Mouse (Mus musculus): ENCODE results near the gene Dlgap4. TPM values are rescaled to one million over a fixed set of nuclear protein-coding genes. Genes with fewer than 3 reads are reported as not detected.

The Dlgap4 gene
- total and polyA plus RNA-seq, 3 experiments: 12.4 to 38.5 (median 12.7) TPM

GRCm38 (mm10) chr2:156658221-156658620 is 44.7 kb downstream of the Dlgap4 start:
- Histone ChIP-seq H3K9ac (ENCODE audit: insufficient read depth, low read depth) (no peak overlapping the region), H3K4me1 (ENCODE audit: control insufficient read depth in 1 of 2, insufficient read depth in 2 of 2) (no peaks in the 10 kb centered on the region), H3K4me3 (replicated peaks in 1 of 3; ENCODE audit: low read depth in 2 of 3, low read length in 2 of 3, poor library complexity in 1 of 3) (no peak overlapping the region), H3K4me2 (ENCODE audit: insufficient read depth, low read depth, poor library complexity, severe bottlenecking) (no peak overlapping the region), H3K9me3 (replicated peaks; ENCODE audit: low read length) (no peaks in the 10 kb centered on the region), H3K27ac (ENCODE audit: insufficient read depth, low read depth) (no peak overlapping the region), H3K36me3 (replicated peaks in 1 of 2; ENCODE audit: control insufficient read depth in 1 of 2, insufficient read depth in 1 of 2, low read length in 1 of 2) (no peaks in the 10 kb centered on the region), H3K79me2 (replicated peaks; ENCODE audit: control insufficient read depth, extremely low read depth, insufficient read depth, poor library complexity, severe bottlenecking) (no peaks in the 10 kb centered on the region), H3K27me3 (replicated peaks) (peaks cover 93% of the 10 kb centered on the region)
- dilution Hi-C loops (cut with MboI; ENCODE audit: extremely low pct_ligation_motif_present, extremely low pct_unique_long_range_greater_than_20kb, low sequenced_read_pairs) (no loop called here), in situ Hi-C loops (cut with MboI; ENCODE audit: low pct_ligation_motif_present, low pct_unique_long_range_greater_than_20kb, low sequenced_read_pairs) (no loop called here)
- TF ChIP-seq ZNF384 (IDR thresholded peaks at IDR 0.05; ENCODE audit: low read depth, low read length) (no peak), HCFC1 (IDR thresholded peaks at IDR 0.05; ENCODE audit: low read depth, low read length) (no peak), MYC (IDR thresholded peaks at IDR 0.05; ENCODE audit: low read depth, low read length) (no peak), NELFE (IDR thresholded peaks at IDR 0.05; ENCODE audit: low read depth, low read length) (no peak), SIN3A (IDR thresholded peaks at IDR 0.05; ENCODE audit: low read length) (no peak)
- DNase-seq (ENCODE audit: extremely low read depth): no peak

GRCm38 (mm10) chr2:156658751-156659150 is 45.2 kb downstream of the Dlgap4 start:
- dilution Hi-C loops (cut with MboI; ENCODE audit: extremely low pct_ligation_motif_present, extremely low pct_unique_long_range_greater_than_20kb, low sequenced_read_pairs): no loop called here
- no peak overlapping the region for H3K4me3 ChIP-seq (replicated peaks in 1 of 3; ENCODE audit: low read depth in 2 of 3, low read length in 2 of 3, poor library complexity in 1 of 3)
- H3K27ac ChIP-seq (ENCODE audit: insufficient read depth, low read depth): no peak overlapping the region
- in situ Hi-C loops (cut with MboI; ENCODE audit: low pct_ligation_motif_present, low pct_unique_long_range_greater_than_20kb, low sequenced_read_pairs): no loop called here
- no peaks in the 10 kb centered on the region for H3K4me1 ChIP-seq (ENCODE audit: control insufficient read depth in 1 of 2, insufficient read depth in 2 of 2)
- H3K9ac ChIP-seq (ENCODE audit: insufficient read depth, low read depth): no peak overlapping the region
- TF ChIP-seq ZMIZ1 (IDR thresholded peaks at IDR 0.05; ENCODE audit: low read depth, low read length) (no peak), CTCF (conservative IDR thresholded peaks at IDR 0.05 in 1 of 2, IDR thresholded peaks at IDR 0.05 in 1 of 2; ENCODE audit: low read depth in 2 of 2, low read length in 2 of 2) (peak in 1 of 2 experiments; percentile 40; a peak in 2 of 4 replicates), EP300 (IDR thresholded peaks at IDR 0.05; ENCODE audit: low read length) (no peak), ZNF384 (IDR thresholded peaks at IDR 0.05; ENCODE audit: low read depth, low read length) (no peak), BHLHE40 (IDR thresholded peaks at IDR 0.05; ENCODE audit: low read depth, low read length) (no peak), NELFE (IDR thresholded peaks at IDR 0.05; ENCODE audit: low read depth, low read length) (no peak), USF2 (conservative IDR thresholded peaks at IDR 0.05; ENCODE audit: low read depth, low read length) (no peak)
- no peak overlapping the region for H3K4me2 ChIP-seq (ENCODE audit: insufficient read depth, low read depth, poor library complexity, severe bottlenecking)
- no peaks in the 10 kb centered on the region for H3K79me2 ChIP-seq (replicated peaks; ENCODE audit: control insufficient read depth, extremely low read depth, insufficient read depth, poor library complexity, severe bottlenecking)
- H3K36me3 ChIP-seq (replicated peaks in 1 of 2; ENCODE audit: control insufficient read depth in 1 of 2, insufficient read depth in 1 of 2, low read length in 1 of 2): no peaks in the 10 kb centered on the region
- H3K27me3 ChIP-seq (replicated peaks): peaks cover 94% of the 10 kb centered on the region
- no peak for DNase-seq (ENCODE audit: extremely low read depth)
- no peaks in the 10 kb centered on the region for H3K9me3 ChIP-seq (replicated peaks; ENCODE audit: low read length)

GRCm38 (mm10) chr2:156659981-156660380 is 46.5 kb downstream of the Dlgap4 start:
- dilution Hi-C loops (cut with MboI; ENCODE audit: extremely low pct_ligation_motif_present, extremely low pct_unique_long_range_greater_than_20kb, low sequenced_read_pairs) (no loop called here), in situ Hi-C loops (cut with MboI; ENCODE audit: low pct_ligation_motif_present, low pct_unique_long_range_greater_than_20kb, low sequenced_read_pairs) (no loop called here)
- Histone ChIP-seq H3K27ac (ENCODE audit: insufficient read depth, low read depth) (no peak overlapping the region), H3K4me1 (ENCODE audit: control insufficient read depth in 1 of 2, insufficient read depth in 2 of 2) (0 out of 4 replicates have a peak, but pooled peaks cover under 1 to 6% of the 10 kb centered on the region in 2 experiments), H3K9ac (ENCODE audit: insufficient read depth, low read depth) (no peak overlapping the region), H3K4me2 (ENCODE audit: insufficient read depth, low read depth, poor library complexity, severe bottlenecking) (no peak overlapping the region), H3K36me3 (replicated peaks in 1 of 2; ENCODE audit: control insufficient read depth in 1 of 2, insufficient read depth in 1 of 2, low read length in 1 of 2) (no peaks in the 10 kb centered on the region), H3K9me3 (replicated peaks; ENCODE audit: low read length) (no peaks in the 10 kb centered on the region), H3K79me2 (replicated peaks; ENCODE audit: control insufficient read depth, extremely low read depth, insufficient read depth, poor library complexity, severe bottlenecking) (no peaks in the 10 kb centered on the region), H3K4me3 (replicated peaks in 1 of 3; ENCODE audit: low read depth in 2 of 3, low read length in 2 of 3, poor library complexity in 1 of 3) (no peak overlapping the region), H3K27me3 (replicated peaks) (peaks cover 95% of the 10 kb centered on the region)
- TF ChIP-seq SIN3A (IDR thresholded peaks at IDR 0.05; ENCODE audit: low read length): no peak
- TF ChIP-seq ELF1 (IDR thresholded peaks at IDR 0.05; ENCODE audit: low read depth, low read length): no peak
- TF ChIP-seq MAZ (IDR thresholded peaks at IDR 0.05; ENCODE audit: low read depth, low read length): no peak
- TF ChIP-seq HCFC1 (IDR thresholded peaks at IDR 0.05; ENCODE audit: low read depth, low read length): no peak
- TF ChIP-seq CHD1 (IDR thresholded peaks at IDR 0.05; ENCODE audit: low read depth, low read length): no peak
- TF ChIP-seq KAT2A (IDR thresholded peaks at IDR 0.05; ENCODE audit: insufficient replicate concordance, low read length): no peak
- no peak for TF ChIP-seq CHD2 (IDR thresholded peaks at IDR 0.05; ENCODE audit: low read length)
- TF ChIP-seq MXI1 (IDR thresholded peaks at IDR 0.05; ENCODE audit: low read depth, low read length): no peak
- TF ChIP-seq CTCF (conservative IDR thresholded peaks at IDR 0.05 in 1 of 2, IDR thresholded peaks at IDR 0.05 in 1 of 2; ENCODE audit: low read depth in 2 of 2, low read length in 2 of 2): no peak
- TF ChIP-seq NELFE (IDR thresholded peaks at IDR 0.05; ENCODE audit: low read depth, low read length): no peak
- TF ChIP-seq POLR2AphosphoS2 (IDR thresholded peaks at IDR 0.05; ENCODE audit: low read depth, low read length): no peak
- TF ChIP-seq ZKSCAN1 (IDR thresholded peaks at IDR 0.05; ENCODE audit: borderline replicate concordance, low read depth, low read length): no peak
- no peak for TF ChIP-seq ZMIZ1 (IDR thresholded peaks at IDR 0.05; ENCODE audit: low read depth, low read length)
- no peak for TF ChIP-seq TBP (conservative IDR thresholded peaks at IDR 0.05; ENCODE audit: low read depth, low read length)
- TF ChIP-seq JUN (IDR thresholded peaks at IDR 0.05; ENCODE audit: insufficient read depth, low read depth, low read length): no peak
- TF ChIP-seq ETS1 (conservative IDR thresholded peaks at IDR 0.05; ENCODE audit: low read depth, low read length): no peak
- no peak for TF ChIP-seq RCOR1 (conservative IDR thresholded peaks at IDR 0.05; ENCODE audit: low read depth, low read length)
- no peak for DNase-seq (ENCODE audit: extremely low read depth)
